Mouse (Mus musculus) kidney, embryonic 14.5 days (tissue): Measurements from ENCODE around the gene Ppp1r37. TPM values are rescaled to one million over a fixed set of nuclear protein-coding genes. Genes with fewer than 3 reads are reported as not detected.

Source experiments
- ATAC-seq: fragments of 200-750 bp; cut with Nextera tagmentation; 2 replicates; pipeline ENCODE4 v1.8.0; 2017; ENCODE audit warnings: moderate number of reproducible peaks, mild to moderate bottlenecking, moderate TSS enrichment, moderate library complexity; ENCODE audit not compliant: low FRiP score, low TSS enrichment
- H3K27ac ChIP-seq: fragments of 300-500 bp; sonication (generic); 2 replicates; pipeline ENCODE4 v1.5.1; 2014; ENCODE audit warnings: low read depth, mild to moderate bottlenecking, low read length, moderate library complexity, mixed read lengths
- H3K27me3 ChIP-seq: fragments of 300-500 bp; sonication (generic); 2 replicates; pipeline ENCODE4 v1.6.1; 2014; ENCODE audit warnings: mild to moderate bottlenecking, low read length; ENCODE audit not compliant: control insufficient read depth, insufficient read depth
- H3K36me3 ChIP-seq: fragments of 300-500 bp; sonication (generic); 2 replicates; pipeline ENCODE4 v1.6.1; 2014; ENCODE audit warnings: low read length, mixed read lengths; ENCODE audit not compliant: control insufficient read depth, insufficient read depth
- H3K4me1 ChIP-seq: fragments of 300-500 bp; sonication (generic); 2 replicates; pipeline ENCODE4 v1.6.1; 2014; ENCODE audit warnings: low read length, mixed read lengths; ENCODE audit not compliant: control insufficient read depth, insufficient read depth
- H3K4me2 ChIP-seq: fragments of 300-500 bp; sonication (generic); replicated peaks from 2 replicates; pipeline ENCODE4 v1.6.1; 2014; ENCODE audit warnings: low read depth, mild to moderate bottlenecking, low read length
- H3K4me3 ChIP-seq: fragments of 300-500 bp; sonication (generic); 2 replicates; pipeline ENCODE4 v1.5.1; 2014; ENCODE audit warnings: mild to moderate bottlenecking, low read length
- H3K9ac ChIP-seq: fragments of 300-500 bp; sonication (generic); 2 replicates; pipeline ENCODE4 v1.6.1; 2014; ENCODE audit warnings: low read depth, mild to moderate bottlenecking, low read length, moderate library complexity
- H3K9me3 ChIP-seq: fragments of 300-500 bp; sonication (generic); 2 replicates; pipeline ENCODE4 v1.6.1; 2016; ENCODE audit warnings: low read length; ENCODE audit not compliant: control insufficient read depth
- WGBS: fragments of 180-500 bp; shearing (Covaris S2); extraction: QIAGEN DNeasy Blood & Tissue Kit; methylation state at CpG from one replicate; pipeline ENCODE4 v1.1.7; 2014; 5-methylcytosine and 5-hydroxymethylcytosine counted together
- polyA plus RNA-seq: library from polyadenylated mRNA; unstranded; fragments of >200 nt; fragmentation: Nextera tagmentation; extraction: Ambion mirVana; gene quantifications from 2 replicates; pipeline ENCODE4 v1.2.1, GENCODE M21; 2014

Ppp1r37 gene
- polyA plus RNA-seq, 1 experiment from 2014 or later = 6.5 TPM

- no peaks in the 10 kb centered on the region for H3K9me3 ChIP-seq
- WGBS = 75% methylated on average over 5 of the region's 5 CpGs
- no peak overlapping the region for H3K27ac ChIP-seq
- H3K36me3 ChIP-seq = peaks cover 17% of the 10 kb centered on the region
- no peak overlapping the region for H3K4me2 ChIP-seq
- no peaks in the 10 kb centered on the region for H3K27me3 ChIP-seq
- H3K4me3 ChIP-seq = no peak overlapping the region
- no peak overlapping the region for H3K9ac ChIP-seq
- ATAC-seq = no peak
- H3K4me1 ChIP-seq = no peaks in the 10 kb centered on the region
These were observed 11.2 kb downstream of the Ppp1r37 start for GRCm38 (mm10) chr7:19551634-19552033.

- Histone ChIP-seq H3K9ac (no peak overlapping the region), H3K36me3 (peaks cover 15% of the 10 kb centered on the region), H3K4me2 (no peak overlapping the region), H3K27ac (no peak overlapping the region), H3K4me3 (no peak overlapping the region), H3K27me3 (no peaks in the 10 kb centered on the region), H3K4me1 (no peaks in the 10 kb centered on the region), H3K9me3 (no peaks in the 10 kb centered on the region)
- WGBS = 84% methylated on average over 10 of the region's 10 CpGs
- no peak for ATAC-seq
These were observed 13.5 kb downstream of the Ppp1r37 start for GRCm38 (mm10) chr7:19549394-19549793.

- H3K4me3 ChIP-seq = no peak overlapping the region
- H3K9ac ChIP-seq = no peak overlapping the region
- no peaks in the 10 kb centered on the region for H3K27me3 ChIP-seq
- no peak overlapping the region for H3K4me2 ChIP-seq
- no peaks in the 10 kb centered on the region for H3K9me3 ChIP-seq
- ATAC-seq = no peak
- H3K36me3 ChIP-seq = peaks cover 2% of the 10 kb centered on the region; the same call in 1 of the 2 replicates
- WGBS = 90% methylated on average over 2 of the region's 2 CpGs
- H3K4me1 ChIP-seq = no peaks in the 10 kb centered on the region
- no peak overlapping the region for H3K27ac ChIP-seq
These were observed 15.4 kb downstream of the Ppp1r37 start for GRCm38 (mm10) chr7:19547344-19547969.

DNA sequence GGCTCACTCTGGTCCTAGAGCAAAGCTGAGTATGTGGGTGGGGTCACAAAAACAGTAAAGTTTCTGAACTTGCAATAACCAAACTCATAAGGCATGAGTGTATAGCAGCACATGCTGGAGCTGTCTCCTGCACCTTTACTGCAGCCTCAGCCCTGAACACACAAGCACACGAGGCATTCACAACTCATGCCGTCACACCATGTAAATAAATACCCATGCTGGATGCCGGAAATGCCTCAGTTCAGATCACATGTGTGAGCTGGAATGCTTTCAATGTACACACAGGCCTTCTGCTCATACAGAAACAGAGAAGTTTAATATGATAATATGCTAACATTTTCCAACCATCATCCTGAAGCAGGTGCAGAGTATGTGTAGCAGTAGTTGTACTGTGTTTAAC, 16.9 kb downstream of the Ppp1r37 start:
- WGBS = 47% methylated on average over 3 of the region's 3 CpGs
- Histone ChIP-seq H3K36me3 (no peaks in the 10 kb centered on the region), H3K4me3 (no peak overlapping the region), H3K27me3 (no peaks in the 10 kb centered on the region), H3K9ac (no peak overlapping the region), H3K4me2 (no peak overlapping the region), H3K27ac (no peak overlapping the region), H3K4me1 (0 out of 2 replicates have a peak, but pooled peaks cover 7% of the 10 kb centered on the region), H3K9me3 (no peaks in the 10 kb centered on the region)
- ATAC-seq = no peak

DNA sequence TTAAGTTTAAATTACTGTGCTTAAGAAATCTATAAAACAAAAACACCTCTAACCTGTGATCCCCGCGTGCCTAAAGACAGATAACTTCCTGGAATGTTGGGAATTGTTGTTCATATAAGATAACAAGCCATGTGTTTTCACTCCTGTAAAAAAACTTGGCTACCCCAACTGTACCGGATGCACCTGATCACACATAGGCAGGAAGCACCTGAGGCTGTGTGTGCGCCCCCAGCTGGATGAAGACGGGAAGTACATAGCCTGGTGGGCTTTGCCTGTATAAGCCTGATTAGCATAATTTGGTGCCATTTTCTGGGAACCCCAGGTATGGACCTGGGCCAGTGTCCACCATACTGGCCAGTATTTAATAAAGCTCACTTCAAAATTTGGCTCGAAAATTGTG, 19.3 kb downstream of the Ppp1r37 start:
- no peak overlapping the region for H3K9ac ChIP-seq
- 52% methylated on average over 6 of the region's 6 CpGs for WGBS
- no peaks in the 10 kb centered on the region for H3K27me3 ChIP-seq
- H3K4me3 ChIP-seq = no peak overlapping the region
- no peaks in the 10 kb centered on the region for H3K9me3 ChIP-seq
- no peaks in the 10 kb centered on the region for H3K36me3 ChIP-seq
- no peak for ATAC-seq
- no peak overlapping the region for H3K27ac ChIP-seq
- H3K4me1 ChIP-seq = 0 out of 2 replicates have a peak, but pooled peaks cover 7% of the 10 kb centered on the region
- H3K4me2 ChIP-seq = no peak overlapping the region

DNA sequence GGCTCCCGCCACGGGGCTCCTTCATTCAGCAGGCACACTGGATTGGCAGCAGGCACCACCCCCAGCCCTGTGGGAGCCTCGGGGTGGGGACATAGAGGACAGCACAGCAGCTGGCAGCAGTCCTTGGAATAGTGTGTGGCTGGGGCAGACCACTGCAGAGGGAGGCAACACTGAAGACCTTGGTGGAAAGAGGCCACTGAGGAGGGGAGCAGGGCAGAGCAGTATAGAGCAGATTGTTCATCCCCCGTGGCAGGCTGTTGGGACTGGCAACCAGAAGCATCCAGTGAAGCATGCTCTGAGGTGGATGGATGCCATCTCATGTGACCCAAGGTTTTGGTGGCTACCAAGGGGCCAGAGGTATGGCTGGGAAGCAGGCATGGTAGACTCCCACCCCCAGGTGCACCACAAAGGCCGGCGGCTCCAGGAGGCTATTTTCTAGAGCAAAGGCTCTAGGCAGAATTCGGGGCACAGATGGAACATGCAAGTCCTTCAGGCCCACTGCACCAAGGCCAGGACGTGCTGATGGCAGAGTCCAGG, 20.7 kb downstream of the Ppp1r37 start:
- no peak overlapping the region for H3K27ac ChIP-seq
- H3K9ac ChIP-seq = no peak overlapping the region
- H3K4me1 ChIP-seq = 0 out of 2 replicates have a peak, but pooled peaks cover 7% of the 10 kb centered on the region
- no peaks in the 10 kb centered on the region for H3K27me3 ChIP-seq
- no peaks in the 10 kb centered on the region for H3K36me3 ChIP-seq
- H3K9me3 ChIP-seq = no peaks in the 10 kb centered on the region
- WGBS = 69% methylated on average over 8 of the region's 8 CpGs
- H3K4me3 ChIP-seq = no peak overlapping the region
- H3K4me2 ChIP-seq = no peak overlapping the region
- ATAC-seq = 0 out of 2 replicates have a peak, but pooled peaks have one; percentile 25

- no peaks in the 10 kb centered on the region for H3K27me3 ChIP-seq
- ATAC-seq = peak; percentile 55
- H3K4me2 ChIP-seq = no peak overlapping the region
- no peak overlapping the region for H3K9ac ChIP-seq
- 0 out of 2 replicates have a peak, but pooled peaks cover 7% of the 10 kb centered on the region for H3K4me1 ChIP-seq
- no peak overlapping the region for H3K4me3 ChIP-seq
- WGBS = 70% methylated on average over 7 of the region's 7 CpGs
- H3K36me3 ChIP-seq = no peaks in the 10 kb centered on the region
- H3K27ac ChIP-seq = no peak overlapping the region
- H3K9me3 ChIP-seq = no peaks in the 10 kb centered on the region
These were observed 21.2 kb downstream of the Ppp1r37 start for GRCm38 (mm10) chr7:19541681-19542154.

DNA sequence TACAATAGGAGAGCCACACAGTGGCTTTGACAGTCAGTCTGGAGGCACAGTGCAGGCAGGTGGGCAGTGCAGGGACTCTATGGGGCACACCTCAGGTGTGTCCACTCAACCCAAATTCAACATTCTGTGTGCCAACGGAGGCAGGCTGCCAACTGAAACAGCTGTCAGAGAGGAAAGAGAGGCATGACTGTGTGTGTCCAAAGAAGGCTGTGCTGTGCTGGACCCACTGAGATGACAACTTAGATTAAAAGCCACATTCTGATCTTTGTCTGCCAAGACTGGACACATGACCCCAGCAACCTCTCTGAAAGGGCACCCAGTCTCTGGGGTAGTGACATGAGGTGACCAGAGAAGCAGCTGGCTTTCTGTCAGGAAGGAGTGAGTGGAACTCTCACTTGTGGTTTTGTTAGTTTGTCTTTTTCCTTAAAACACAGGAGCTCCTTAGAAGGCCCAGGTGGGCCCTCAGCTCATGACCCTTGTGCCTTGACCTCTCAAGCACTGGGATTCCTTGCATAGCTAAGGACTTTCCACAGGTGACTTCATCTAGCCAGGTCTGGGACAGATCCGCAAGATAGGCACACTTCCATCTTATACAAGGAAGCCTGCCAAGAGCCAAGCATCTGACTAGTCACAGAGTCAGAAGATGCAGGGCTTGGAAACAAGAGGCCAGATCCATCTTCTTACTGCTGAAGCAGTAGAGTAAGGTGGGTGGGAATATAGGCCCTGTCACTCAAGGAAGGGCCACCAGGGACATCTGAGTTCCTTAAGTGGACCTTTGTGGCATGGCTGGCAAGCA, 21.9 kb downstream of the Ppp1r37 start:
- ATAC-seq = 0 out of 2 replicates have a peak, but pooled peaks have one; percentile 5
- Histone ChIP-seq H3K27me3 (no peaks in the 10 kb centered on the region), H3K4me2 (no peak overlapping the region), H3K36me3 (no peaks in the 10 kb centered on the region; the same call in 1 of the 2 replicates), H3K4me3 (no peak overlapping the region), H3K9ac (no peak overlapping the region), H3K4me1 (0 out of 2 replicates have a peak, but pooled peaks cover 7% of the 10 kb centered on the region), H3K9me3 (no peaks in the 10 kb centered on the region), H3K27ac (no peak overlapping the region)
- 92% methylated on average over 2 of the region's 2 CpGs for WGBS

- no peak overlapping the region for H3K9ac ChIP-seq
- H3K4me3 ChIP-seq = no peak overlapping the region
- WGBS = 94% methylated on average over 10 of the region's 10 CpGs
- ATAC-seq = no peak
- H3K27me3 ChIP-seq = no peaks in the 10 kb centered on the region
- no peak overlapping the region for H3K4me2 ChIP-seq
- H3K4me1 ChIP-seq = no peaks in the 10 kb centered on the region
- H3K36me3 ChIP-seq = peaks cover 51% of the 10 kb centered on the region
- no peaks in the 10 kb centered on the region for H3K9me3 ChIP-seq
- H3K27ac ChIP-seq = no peak overlapping the region
These were observed 28.2 kb downstream of the Ppp1r37 start for GRCm38 (mm10) chr7:19534676-19535075.
